Mouse (Mus musculus) brown adipose tissue, adult 24 weeks (tissue): ENCODE measurements around the gene Rhoh. TPM values are rescaled to one million over a fixed set of nuclear protein-coding genes. Genes with fewer than 3 reads are reported as not detected.

ENCODE experiments used
- H3K27ac ChIP-seq: fragments of 200-500 bp; replicated peaks from 2 replicates; pipeline ENCODE4 v1.5.1; 2012; ENCODE audit warnings: low read depth, mild to moderate bottlenecking, low read length
- H3K4me1 ChIP-seq: fragments of 200-500 bp; 2 replicates; pipeline ENCODE4 v1.6.1; 2012; ENCODE audit warnings: low read length, mixed read lengths; ENCODE audit not compliant: control insufficient read depth, insufficient read depth, insufficient read length
- H3K4me3 ChIP-seq: fragments of 200-500 bp; 2 replicates; pipeline ENCODE4 v1.5.1; 2012; ENCODE audit warnings: low read depth, mild to moderate bottlenecking, low read length, moderate library complexity; ENCODE audit not compliant: insufficient read depth
- polyA plus RNA-seq: library from polyadenylated mRNA; stranded (reverse); fragments of >200 nt; gene quantifications from 2 replicates; pipeline ENCODE4 v1.2.4, GENCODE M21; 2012; ENCODE audit not compliant: missing spikeins, insufficient read depth, insufficient read length

Rhoh gene
- polyA plus RNA-seq, 1 experiment = 0.75 TPM

GRCm38 (mm10) chr5:65898683-65899082 lies 37.7 kb downstream of the Rhoh start:
- Histone ChIP-seq H3K4me1 (no peaks in the 10 kb centered on the region), H3K27ac (no peak overlapping the region), H3K4me3 (no peak overlapping the region)

DNA sequence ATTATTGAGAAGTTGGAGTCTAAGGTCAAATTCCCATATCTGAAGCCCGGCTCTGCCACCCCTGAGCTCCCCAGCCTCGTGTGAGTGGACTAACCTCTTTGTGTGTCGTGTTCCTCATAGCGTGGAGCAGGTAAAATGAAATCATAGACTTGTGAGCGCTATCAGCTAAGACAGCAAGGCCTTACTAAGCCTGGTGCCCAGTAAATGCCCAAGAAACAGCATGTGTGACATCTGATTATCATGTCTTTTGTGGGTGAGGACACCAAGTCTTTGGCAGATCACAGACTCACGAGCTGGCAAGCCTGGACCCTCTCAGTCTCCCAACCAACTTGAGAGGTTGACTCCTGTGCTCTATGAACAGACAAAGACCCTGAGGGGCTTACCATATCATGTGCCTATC lies 39.1 kb downstream of the Rhoh start:
- no peak overlapping the region for H3K27ac ChIP-seq
- no peaks in the 10 kb centered on the region for H3K4me1 ChIP-seq
- H3K4me3 ChIP-seq = no peak overlapping the region

DNA sequence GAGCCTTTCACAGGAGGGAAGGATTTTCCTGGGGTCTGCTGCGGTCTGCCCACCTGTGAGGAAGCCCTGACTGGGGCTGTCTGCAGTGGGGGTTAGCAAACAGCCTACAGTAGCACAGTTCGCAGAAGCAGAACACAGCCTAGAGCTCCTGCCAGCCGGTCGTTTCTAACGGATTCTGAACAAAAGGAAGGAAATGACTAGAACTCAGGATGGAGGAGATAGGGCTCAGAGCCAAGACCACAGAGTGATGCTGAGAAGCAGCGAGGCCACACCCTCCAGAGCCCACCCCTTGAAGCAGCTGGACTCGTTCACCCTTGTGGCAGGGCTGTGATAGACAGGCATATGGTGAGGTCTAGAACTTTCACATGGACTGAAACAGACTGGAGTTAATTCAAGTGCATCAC lies 39.9 kb downstream of the Rhoh start:
- Histone ChIP-seq H3K4me1 (no peaks in the 10 kb centered on the region), H3K4me3 (no peak overlapping the region), H3K27ac (no peak overlapping the region)

DNA sequence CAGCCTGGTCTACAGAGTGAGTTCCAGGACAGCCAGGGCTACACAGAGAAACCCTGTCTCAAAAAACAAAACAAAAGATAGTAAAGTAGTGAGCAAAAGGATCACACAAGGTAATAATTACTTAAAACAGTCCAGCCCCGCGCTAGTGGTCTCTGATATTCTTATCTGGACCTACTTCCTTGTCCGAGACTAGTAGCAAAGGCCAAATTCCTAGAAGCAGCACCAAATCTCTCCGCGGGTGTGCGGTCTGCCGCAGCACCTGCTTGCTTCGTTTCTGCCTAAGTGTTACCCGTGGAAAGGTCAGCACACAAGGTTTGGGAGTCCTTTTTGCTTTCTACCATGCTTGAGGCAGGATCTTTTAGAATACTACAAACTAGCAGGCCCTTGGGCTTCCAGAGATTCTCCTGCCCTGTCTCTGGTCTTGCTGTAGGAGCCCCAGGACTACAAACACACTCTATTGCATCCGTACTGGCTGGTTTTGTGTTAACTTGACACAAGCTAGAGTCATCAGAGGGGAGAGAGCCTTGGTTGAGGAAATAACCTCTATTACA lies 40.9 kb downstream of the Rhoh start:
- Histone ChIP-seq H3K4me1 (no peaks in the 10 kb centered on the region), H3K27ac (no peak overlapping the region), H3K4me3 (no peak overlapping the region)

DNA sequence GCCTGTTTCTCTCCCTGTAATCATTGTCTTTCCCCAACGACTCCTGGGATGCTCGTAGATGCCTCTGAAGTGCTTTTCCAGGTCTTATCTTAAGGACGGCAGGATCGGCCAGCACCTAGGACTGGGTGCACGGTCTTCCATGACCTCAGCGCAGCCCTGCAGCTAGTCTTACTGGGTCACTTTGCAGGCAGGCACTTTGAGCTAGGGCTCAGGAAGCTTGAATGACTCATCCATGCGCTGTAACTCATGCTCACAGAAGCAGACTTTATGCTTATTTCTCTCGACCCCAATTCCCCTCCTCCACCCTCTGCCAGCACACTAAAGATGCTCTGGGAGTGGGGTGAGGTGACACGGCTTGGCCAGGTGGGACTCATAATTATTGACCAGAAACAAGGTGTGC lies 41.8 kb downstream of the Rhoh start:
- Histone ChIP-seq H3K4me1 (no peaks in the 10 kb centered on the region), H3K4me3 (no peak overlapping the region), H3K27ac (no peak overlapping the region)

DNA sequence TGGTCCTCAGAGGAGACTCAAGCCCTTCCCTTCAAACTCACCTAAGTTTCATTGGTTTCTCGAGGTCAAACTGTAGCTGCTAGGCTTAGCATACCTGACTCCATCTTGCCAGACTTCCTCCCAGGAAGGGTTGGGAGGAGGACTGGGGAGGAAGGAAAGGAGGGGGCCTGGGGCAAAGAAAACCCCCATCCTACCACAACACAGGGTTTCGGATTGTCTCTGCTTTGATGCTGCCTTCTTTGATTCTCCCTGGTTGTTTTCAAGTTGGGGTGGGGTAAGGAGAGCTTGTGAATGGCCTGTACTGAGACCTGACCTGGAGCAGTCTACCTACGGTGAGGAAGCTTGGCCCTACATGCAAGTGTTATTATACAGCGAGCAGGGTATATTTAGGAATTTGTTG lies 43.5 kb downstream of the Rhoh start:
- no peaks in the 10 kb centered on the region for H3K4me1 ChIP-seq
- no peak overlapping the region for H3K27ac ChIP-seq
- no peak overlapping the region for H3K4me3 ChIP-seq

DNA sequence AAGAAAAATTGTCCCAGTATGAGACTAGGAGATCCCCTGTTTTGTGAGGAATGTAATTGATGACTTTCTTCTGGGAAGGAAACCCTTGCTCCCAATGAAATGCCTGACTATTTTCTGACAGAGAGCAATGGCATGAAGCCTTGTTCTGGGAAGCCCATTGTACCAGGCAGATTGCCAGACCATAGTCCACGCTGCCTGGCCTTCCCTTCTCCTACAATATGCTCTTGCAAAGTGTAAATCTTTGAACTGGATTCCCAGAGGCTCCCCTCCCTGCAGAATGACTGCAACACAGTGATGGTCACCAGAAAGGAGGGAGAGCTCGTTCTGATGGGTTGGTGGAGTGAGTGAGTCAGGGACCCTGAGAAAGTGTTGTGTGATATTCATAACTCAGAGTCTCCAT lies 47.7 kb downstream of the Rhoh start:
- Histone ChIP-seq H3K4me1 (no peaks in the 10 kb centered on the region), H3K4me3 (no peak overlapping the region), H3K27ac (no peak overlapping the region)

DNA sequence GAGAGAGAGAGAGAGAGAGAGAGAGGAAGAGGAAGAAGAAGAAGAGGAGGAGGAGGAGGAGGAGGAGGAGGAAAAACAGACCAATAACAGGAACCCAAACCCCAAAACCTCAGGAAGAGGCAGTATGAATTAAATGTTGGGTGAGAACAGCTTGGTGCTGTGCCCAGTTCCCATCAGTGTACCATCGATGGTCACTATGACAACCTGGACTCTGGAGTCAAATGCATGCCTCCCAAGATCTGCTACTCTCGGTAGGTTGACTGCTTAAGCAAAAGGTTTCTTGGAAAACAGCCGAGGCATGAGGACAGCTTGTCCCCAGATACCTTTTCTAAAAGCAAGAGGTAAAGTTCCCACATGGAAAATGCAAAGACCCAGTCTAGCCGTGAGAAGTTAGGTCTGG lies 48.3 kb downstream of the Rhoh start:
- Histone ChIP-seq H3K4me1 (no peaks in the 10 kb centered on the region), H3K4me3 (no peak overlapping the region), H3K27ac (no peak overlapping the region)

DNA sequence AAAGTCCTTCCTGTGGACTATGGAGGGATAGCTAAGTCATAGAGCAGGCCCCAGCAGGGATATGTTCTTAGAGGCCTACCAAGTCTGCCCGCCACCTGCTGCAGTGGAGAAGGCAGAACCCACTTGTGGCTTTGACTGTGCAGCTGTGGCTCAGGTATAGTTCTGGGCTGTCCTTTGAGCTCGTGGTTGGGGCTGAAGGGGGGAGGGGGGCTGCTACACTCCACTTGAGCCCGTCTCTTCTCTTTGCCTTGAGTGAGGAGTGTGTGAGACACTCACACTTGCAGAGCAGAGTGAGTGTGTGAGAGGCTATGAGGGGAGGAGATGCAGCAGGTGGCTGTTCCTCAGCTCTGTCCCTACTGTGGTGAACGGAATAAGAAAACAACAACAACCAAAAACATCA lies 49.4 kb downstream of the Rhoh start:
- Histone ChIP-seq H3K27ac (no peak overlapping the region), H3K4me3 (no peak overlapping the region), H3K4me1 (no peaks in the 10 kb centered on the region)

DNA sequence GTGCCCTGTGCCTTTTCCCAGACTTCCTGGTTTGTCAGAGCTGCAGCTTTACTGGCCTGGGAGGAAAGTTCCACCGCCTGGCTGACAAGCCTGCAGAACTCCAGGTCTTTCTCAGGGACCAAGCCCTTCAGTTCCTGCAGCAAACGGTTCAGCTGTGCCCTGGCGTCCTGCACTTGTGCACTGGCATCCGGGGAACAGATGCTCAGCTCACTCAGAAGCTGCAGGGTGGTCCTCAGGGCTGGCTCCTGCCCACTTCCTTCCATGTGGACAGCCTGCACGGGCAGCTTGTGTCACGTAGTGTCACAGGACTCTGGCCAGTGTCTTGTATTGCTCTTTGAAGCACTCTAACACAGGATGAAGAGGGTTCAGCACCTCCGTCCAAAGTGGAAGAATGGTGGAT lies 50.7 kb downstream of the Rhoh start:
- Histone ChIP-seq H3K4me3 (no peak overlapping the region), H3K4me1 (no peaks in the 10 kb centered on the region), H3K27ac (no peak overlapping the region)

DNA sequence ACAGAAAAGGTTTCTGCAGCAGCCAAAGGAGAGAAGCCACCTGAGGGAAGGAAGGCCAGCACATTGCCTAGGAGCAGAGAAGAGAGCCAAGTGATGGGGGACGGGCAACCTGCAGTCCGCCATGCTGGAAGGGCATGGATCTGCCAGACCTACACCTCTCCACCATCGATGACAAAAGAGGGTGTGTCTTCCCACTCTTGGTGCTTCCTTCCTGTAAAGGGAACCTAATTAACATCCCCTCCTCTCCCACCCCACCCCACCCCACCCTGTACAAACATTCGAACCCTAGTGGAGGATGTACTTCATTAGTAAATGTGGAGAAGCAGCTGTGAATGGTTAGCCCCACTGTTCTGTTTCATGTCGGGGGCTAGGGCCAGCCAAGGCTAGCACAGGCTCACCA lies 51.2 kb downstream of the Rhoh start:
- Histone ChIP-seq H3K27ac (no peak overlapping the region), H3K4me1 (no peaks in the 10 kb centered on the region), H3K4me3 (no peak overlapping the region)

GRCm38 (mm10) chr5:65913126-65913525 lies 52.1 kb downstream of the Rhoh start:
- H3K27ac ChIP-seq = no peak overlapping the region
- H3K4me1 ChIP-seq = no peaks in the 10 kb centered on the region
- H3K4me3 ChIP-seq = no peak overlapping the region

GRCm38 (mm10) chr5:65914342-65914741 lies 53.3 kb downstream of the Rhoh start:
- H3K27ac ChIP-seq = no peak overlapping the region
- no peaks in the 10 kb centered on the region; the same call in 1 of the 2 replicates for H3K4me1 ChIP-seq
- no peak overlapping the region for H3K4me3 ChIP-seq

DNA sequence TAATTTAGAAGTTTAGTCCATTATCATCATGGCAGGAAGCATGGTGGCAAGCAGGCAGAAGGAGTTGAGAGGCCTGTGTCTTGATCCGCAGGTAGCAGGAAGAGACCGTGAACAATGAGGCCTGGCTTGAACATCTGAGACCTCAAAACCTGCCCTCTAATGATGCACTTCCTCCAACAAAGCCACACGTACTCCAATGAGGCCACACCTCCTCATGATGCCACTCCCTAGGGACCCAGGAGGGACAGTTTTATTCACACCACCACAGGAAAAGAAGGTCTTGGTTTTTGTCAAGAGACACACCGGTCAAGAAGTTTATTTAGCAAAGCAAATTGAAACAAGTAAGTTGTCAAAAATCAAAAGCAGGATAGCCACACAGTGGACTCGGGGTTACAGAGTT lies 55.9 kb downstream of the Rhoh start:
- H3K27ac ChIP-seq = no peak overlapping the region

GRCm38 (mm10) chr5:65918601-65919000 lies 57.6 kb downstream of the Rhoh start:
- no peak overlapping the region for H3K27ac ChIP-seq
- H3K4me3 ChIP-seq = no peak overlapping the region
- no peaks in the 10 kb centered on the region; the same call in 1 of the 2 replicates for H3K4me1 ChIP-seq

More for the DNA sequence above, 55.9 kb downstream of the Rhoh start:
- no peak overlapping the region for H3K4me3 ChIP-seq
- H3K4me1 ChIP-seq = no peaks in the 10 kb centered on the region; the same call in 1 of the 2 replicates

GRCm38 (mm10) chr5:65919326-65919725 lies 58.3 kb downstream of the Rhoh start:
- Histone ChIP-seq H3K27ac (no peak overlapping the region), H3K4me1 (no peaks in the 10 kb centered on the region; the same call in 1 of the 2 replicates)

GRCm38 (mm10) chr5:65919904-65920303 lies 58.9 kb downstream of the Rhoh start:
- Histone ChIP-seq H3K27ac (no peak overlapping the region), H3K4me3 (no peak overlapping the region), H3K4me1 (no peaks in the 10 kb centered on the region; the same call in 1 of the 2 replicates)

More at GRCm38 (mm10) chr5:65919326-65919725, 58.3 kb downstream of the Rhoh start:
- no peak overlapping the region for H3K4me3 ChIP-seq
